In genomic region chr12:104999171-104999570, GRCm38 (mm10) we compare ENCODE assay signal across 13 mouse cellular contexts. TPM values are rescaled to one million over a fixed set of nuclear protein-coding genes. Genes with fewer than 3 reads are reported as not detected.
DNase-seq lines count a peak whose midpoint lies in the region; ATAC-seq lines count a peak whose summit lies in the region.
"Had no signal": no experiment of that assay in that cellular context is flagged by ENCODE, and none has a peak within 500 bp of the region (broad histone marks: within the 10 kb centered on the region; RNA-seq: fewer than 3 reads in every experiment).

No protein-coding gene starts in this region.

- peak overlapping the region; percentile 14; the same call in 1 of the 2 replicates for H3K27ac ChIP-seq in embryonic facial prominence, embryonic 10.5 days (replicated peaks)
- H3K27ac ChIP-seq: hindbrain, embryonic 13.5 days had no signal

- ATAC-seq in inflammation-experienced regulatory T-cells, adult 6 months: no peak
- ATAC-seq: Patski had no signal

- no peak overlapping the region for H3K4me3 ChIP-seq in embryonic facial prominence, embryonic 10.5 days
- peak overlapping the region; percentile 19 for H3K4me3 ChIP-seq in megakaryocyte, embryonic 14.5 days (replicated peaks)
- H3K4me3 ChIP-seq: hindbrain, embryonic 13.5 days had no signal

- 62% methylated on average over 8 of the region's 8 CpGs for WGBS in embryonic facial prominence, embryonic 10.5 days

- no peaks in the 10 kb centered on the region for H3K9me3 ChIP-seq in embryonic facial prominence, embryonic 10.5 days
- H3K9me3 ChIP-seq in megakaryocyte, embryonic 14.5 days: no peaks in the 10 kb centered on the region
- H3K9me3 ChIP-seq: hindbrain, embryonic 13.5 days had no signal

- peaks cover 33% of the 10 kb centered on the region for H3K4me1 ChIP-seq in embryonic facial prominence, embryonic 10.5 days
- peaks cover 100% of the 10 kb centered on the region for H3K4me1 ChIP-seq in megakaryocyte, embryonic 14.5 days
- H3K4me1 ChIP-seq: hindbrain, embryonic 13.5 days had no signal

- peaks cover 28% of the 10 kb centered on the region for H3K27me3 ChIP-seq in embryonic facial prominence, embryonic 10.5 days (replicated peaks; ENCODE audit: low read depth, poor library complexity, severe bottlenecking)
- peaks cover 6% of the 10 kb centered on the region for H3K27me3 ChIP-seq in megakaryocyte, embryonic 14.5 days (replicated peaks)
- H3K27me3 ChIP-seq: Patski had no signal

- H3K36me3 ChIP-seq in embryonic facial prominence, embryonic 10.5 days (replicated peaks): no peaks in the 10 kb centered on the region
- H3K36me3 ChIP-seq in megakaryocyte, embryonic 14.5 days (replicated peaks; ENCODE audit: low read length): peaks cover 69% of the 10 kb centered on the region
- H3K36me3 ChIP-seq: hindbrain, embryonic 13.5 days had no signal

- peak; percentile 59 to 71 for DNase-seq in lung, adult 18-20 months
- DNase-seq in lung, postnatal 14 days: no peak
- DNase-seq in embryonic facial prominence, embryonic 10.5 days (ENCODE audit: low spot score): no peak
- DNase-seq in thymus, postnatal 36 days: peak; percentile 40 to 68
- no peak for DNase-seq in yolk sac, embryonic 10.5 days (ENCODE audit: low spot score)
- DNase-seq in adrenal gland, adult 8-10 months: no peak
- DNase-seq: adrenal gland, postnatal 25 days; layer of hippocampus, adult 9-11 months; left cerebral cortex, postnatal 4 days had no signal

RNA-seq across cellular contexts. Expression of gene Syne3, which starts 10.4 kb away (rescaled TPM):
- polyA plus RNA-seq in embryonic facial prominence, embryonic 10.5 days (2016; fragmentation: Nextera tagmentation; extraction: Ambion mirVana): 0.24 and 0.26 TPM in 2 replicates
- 4.2 and 6.8 TPM in 2 replicates for polyA plus RNA-seq in megakaryocyte, embryonic 14.5 days (2012; ENCODE audit: insufficient read depth, low replicate concordance)
- 1 to 10 TPM; 2.2 to 5.4 (median 3.0) TPM for polyA plus RNA-seq in inflammation-experienced regulatory T-cells, adult 6 months (2017; shearing (Covaris generic))
- 10 to 100 TPM; 12.0 to 20.8 (median 16.8) TPM for total RNA-seq in adrenal gland, adult 8-10 months (2022)

RNA-seq across cellular contexts. Expression of gene Glrx5, which starts 33.3 kb away (rescaled TPM):
- 218 and 234 TPM in 2 replicates for polyA plus RNA-seq in embryonic facial prominence, embryonic 10.5 days (2016; fragmentation: Nextera tagmentation; extraction: Ambion mirVana)
- polyA plus RNA-seq in megakaryocyte, embryonic 14.5 days (2012; ENCODE audit: insufficient read depth, low replicate concordance): 46.1 and 131 TPM in 2 replicates
- polyA plus RNA-seq in inflammation-experienced regulatory T-cells, adult 6 months (2017; shearing (Covaris generic)): 1 to 10 TPM; 4.0 to 6.9 (median 6.6) TPM
- 100 to 1,000 TPM; 132 to 279 (median 202) TPM for total RNA-seq in adrenal gland, adult 8-10 months (2022)

Comparison
In these comparisons a context has a peak if more than half of its experiments do, and no peak if none do; other contexts are left out.
1. DNase-seq: peak in lung, adult 18-20 months (2 of 2) and thymus, postnatal 36 days (2 of 2); none in lung, postnatal 14 days (single experiment), embryonic facial prominence, embryonic 10.5 days (single experiment), yolk sac, embryonic 10.5 days (single experiment) and adrenal gland, adult 8-10 months (single experiment).